Mouse (Mus musculus) right cerebral cortex, postnatal 36 days (tissue): ENCODE data around the gene Vps37d.

ENCODE experiments used
- DNase-seq, 2 experiments: peaks; one replicate each; pipeline ENCODE4 v3.0.0; 2022; ENCODE audit warnings: low spot score in 2 of 2, mixed read lengths in 1 of 2

Vps37d gene

DNA sequence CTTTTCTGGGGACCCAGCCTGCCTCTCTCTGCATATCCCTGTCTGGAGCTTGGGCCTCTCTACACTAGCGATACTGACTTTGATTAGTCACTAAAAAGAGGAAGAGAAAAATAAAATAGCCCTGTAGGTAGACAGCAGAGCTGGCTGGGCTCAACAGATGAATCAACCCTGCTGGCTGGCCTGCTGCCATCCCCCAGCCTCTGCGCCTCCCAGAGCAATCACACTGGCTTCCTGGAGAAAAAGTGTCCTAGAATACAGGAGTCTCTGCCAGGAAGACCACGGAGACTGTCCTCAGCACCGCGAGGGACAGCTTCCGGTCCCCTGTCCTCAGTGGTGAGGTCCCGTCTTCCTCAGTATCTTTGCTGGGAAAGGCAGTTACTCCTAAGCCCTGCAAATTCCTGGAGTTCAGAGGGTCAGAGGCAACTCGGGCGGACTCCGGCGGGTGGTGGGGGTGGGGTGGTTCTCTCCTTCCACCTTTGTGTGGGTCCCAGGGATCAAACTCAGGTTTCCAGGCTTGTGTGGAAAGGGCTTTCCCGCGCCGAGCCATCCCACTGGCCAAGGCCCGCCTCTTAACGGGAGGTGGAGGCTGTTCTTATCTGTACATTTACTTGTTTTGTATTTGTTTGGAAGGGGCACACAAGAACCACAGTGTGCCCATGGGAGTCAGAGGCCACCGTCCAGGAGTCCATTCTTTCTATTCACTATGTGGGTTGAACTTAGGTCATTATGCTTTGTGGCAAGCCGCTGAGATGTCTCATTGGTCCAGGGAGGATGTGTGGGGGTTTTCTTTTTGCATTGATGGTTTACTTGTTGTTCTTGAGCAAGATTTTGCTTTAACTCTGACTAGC is 48.8 kb downstream of the Vps37d start:
- DNase-seq: peak; percentile 73 to 76

DNA sequence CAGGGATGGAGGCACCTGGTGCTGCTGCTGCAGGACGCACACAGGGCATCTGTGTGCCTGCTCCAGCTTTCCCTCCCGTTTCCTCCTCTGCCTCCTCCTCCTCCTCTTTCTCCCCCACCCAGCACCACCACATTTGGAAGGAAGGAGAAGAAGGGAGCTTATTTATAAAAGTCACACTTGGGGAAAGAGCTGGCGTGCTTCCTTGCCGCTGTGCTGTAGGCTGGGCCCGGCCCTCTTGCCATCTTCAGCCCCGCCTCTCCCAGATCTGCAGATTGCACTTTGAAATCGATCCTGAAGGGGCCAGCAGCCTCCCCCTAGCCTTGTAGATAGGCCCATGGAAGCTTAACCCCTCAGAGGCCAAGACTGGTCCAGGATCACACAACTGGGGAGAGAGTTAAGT is 52.2 kb downstream of the Vps37d start:
- DNase-seq: peak; percentile 62 to 80

DNA sequence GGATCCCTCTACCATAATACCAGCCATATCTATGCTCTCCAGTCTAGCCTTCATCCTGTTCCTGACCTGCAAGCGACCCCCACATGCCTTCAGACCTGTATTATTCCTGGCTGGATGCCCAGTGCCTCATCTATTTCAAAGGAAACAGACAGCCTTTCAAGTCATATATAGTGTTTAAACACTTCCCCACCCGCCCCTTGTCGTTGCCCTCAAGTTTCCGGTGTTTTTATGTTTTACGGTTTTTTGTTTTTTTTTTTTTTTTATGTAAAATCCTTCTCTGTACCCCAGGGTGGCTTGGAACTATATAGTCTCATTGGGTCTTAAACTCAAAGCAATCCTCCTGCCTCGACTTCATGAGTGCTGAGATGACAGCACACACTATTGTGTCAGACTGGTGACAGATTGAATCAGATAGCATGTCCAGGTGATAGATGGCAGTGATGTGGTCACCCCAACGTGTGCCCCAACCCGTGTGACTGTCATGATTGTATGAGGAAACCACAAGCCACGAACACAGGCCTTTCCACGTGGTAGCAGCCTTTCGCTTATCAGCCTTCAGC is 53.3 kb downstream of the Vps37d start:
- DNase-seq: no peak

DNA sequence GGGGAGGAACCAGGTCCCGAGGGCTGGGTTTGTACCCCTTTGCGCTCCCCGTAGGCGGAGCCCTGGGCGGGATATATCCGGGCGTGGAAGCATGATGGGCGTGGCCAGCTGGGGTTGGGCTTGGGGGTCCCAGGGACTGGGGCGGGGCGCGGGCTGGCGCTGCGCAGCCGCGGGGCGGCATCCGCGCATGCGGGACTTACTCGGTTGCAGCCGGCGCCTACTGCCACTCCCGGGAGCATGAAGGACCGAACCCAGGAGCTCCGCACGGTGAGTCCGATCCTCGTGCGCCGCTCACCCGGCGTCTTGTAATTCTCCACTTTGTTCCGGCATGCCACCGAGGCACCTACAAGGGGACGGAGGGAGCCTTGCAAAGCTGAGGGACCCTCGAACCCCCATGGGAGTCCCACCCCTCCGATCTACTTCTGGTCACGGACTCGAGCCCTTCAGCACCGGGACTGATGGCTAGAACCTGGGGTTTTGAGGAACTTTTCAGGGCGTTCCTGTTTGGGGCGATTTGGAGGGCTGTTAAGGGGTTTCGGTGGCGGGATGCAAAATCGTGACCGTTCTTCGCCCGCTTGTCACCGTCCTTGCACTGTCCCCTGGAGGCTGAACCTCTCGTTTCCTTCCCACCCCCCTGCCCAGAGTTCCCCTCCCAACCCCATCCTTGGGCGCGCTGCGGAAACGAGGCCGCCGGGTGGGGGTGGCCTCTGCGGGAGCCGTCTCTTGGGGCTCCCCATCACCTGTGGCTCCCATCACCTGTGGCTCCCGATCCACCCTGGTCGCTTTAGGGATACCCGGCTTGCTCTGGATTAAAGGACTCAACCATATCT is 54.5 kb downstream of the Vps37d start, which contains the start of gene Stx1a:
TSS of gene Stx1a (plus strand) at position 139 of the 830 bp plus-strand sequence.
- peak; percentile 82 to 86 for DNase-seq
